Mouse (Mus musculus): Measurements from ENCODE around the gene Mob3b.

DNA sequence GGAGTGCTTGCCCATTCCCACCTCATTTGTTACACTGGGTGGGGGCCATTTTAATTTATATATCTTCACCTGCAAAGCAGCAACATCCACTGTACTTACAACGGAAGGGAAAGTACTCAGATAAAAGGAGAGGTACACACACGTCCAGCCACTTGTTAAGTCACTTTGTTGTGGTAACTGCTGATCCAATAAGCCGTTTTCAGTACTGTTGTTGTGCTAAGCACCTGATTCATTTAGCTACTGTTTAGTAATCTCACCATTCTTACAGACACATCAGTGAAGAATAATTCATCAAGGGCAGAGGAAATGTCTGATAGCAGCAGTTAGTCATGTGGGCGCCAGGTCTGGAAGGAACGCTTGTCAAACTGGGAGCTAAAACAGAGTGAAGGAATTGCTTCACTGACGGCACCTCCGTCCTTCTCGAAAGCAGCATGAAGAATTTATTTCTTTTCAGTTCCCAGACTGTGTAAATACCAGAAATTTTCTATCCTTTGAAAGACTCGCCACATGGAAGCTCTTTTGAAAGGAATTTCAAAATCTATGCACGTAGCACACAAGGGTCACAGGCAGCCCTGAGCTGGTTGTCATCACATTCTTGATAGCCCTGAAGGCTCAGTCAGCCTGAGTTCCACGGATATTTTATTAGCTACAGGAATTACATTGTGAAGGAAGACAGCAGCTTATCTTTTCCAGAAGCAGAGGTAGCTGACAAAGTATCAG, 150.6 kb downstream of the Mob3b start:
- no peak for TF ChIP-seq POLR2A (IDR thresholded peaks at IDR 0.05; ENCODE audit: extremely low read depth, insufficient read depth, low read length)
- TF ChIP-seq CTCF (IDR thresholded peaks at IDR 0.05; ENCODE audit: low read depth, low read length) = no peak

Measured in liver, adult 2 months (tissue).